Mouse (Mus musculus): ENCODE measurements around the gene Tbc1d5.

The Tbc1d5 gene

DNA sequence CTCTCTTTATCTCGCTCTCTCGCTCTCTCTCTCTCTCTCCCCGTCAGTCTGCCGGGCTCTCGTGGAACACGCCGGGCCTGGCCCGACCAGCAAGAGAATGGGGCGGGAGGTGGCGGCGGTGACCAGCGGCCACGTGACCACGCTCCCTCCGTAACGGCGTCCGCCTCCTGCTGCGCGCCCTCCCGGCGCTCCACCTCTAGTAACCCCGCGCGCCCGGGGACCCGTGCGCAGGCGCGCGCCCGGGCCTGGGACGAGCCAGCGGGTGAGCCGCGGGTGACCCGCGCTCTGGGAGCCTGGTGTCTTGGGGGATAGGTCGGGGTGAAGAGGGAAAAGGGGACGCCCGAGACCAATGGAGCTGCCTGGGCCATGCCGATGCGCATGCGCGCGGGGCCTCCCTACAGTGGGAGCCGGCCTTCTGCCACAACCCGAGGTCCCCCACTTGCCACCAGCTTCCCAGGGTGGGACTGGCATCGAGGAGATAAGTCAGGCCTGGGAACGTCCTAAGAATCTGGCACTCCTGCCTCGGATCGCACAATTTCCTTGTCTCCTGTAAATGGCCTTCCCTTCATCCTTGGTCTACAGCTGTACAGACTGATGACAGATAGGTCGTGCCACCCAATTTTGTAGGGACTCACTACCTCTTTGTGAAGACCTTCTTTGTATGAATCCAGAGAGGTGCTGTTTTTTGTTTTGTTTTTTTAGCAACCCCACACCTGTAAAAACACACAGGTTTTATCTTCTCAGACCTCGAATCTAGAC is at the start of gene Tbc1d5:
Gene Tbc1d5, minus strand, starts transcription at position 158 of the 759 bp plus-strand sequence.
- DNase-seq: peak; percentile 96

DNA sequence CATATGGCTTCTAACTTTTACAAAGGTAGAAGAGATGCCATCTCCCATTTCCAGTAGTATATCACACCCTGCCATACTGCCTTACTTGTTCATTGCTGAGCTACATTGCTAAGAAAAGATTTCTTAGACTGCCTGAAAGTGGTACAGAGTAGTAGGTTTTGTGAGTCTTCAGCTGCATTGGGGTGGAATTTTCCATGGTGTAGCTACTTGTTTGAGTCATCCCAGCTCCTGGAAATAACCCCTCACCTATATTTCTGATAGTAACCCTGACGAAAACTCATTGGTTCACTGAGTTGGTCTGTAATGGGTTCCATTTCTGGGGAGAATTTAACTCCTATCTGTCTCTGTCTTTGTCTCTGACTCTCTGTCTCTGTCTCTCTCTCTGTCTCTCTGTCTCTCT is 46.9 kb upstream of the Tbc1d5 start:
- DNase-seq: no peak

DNA sequence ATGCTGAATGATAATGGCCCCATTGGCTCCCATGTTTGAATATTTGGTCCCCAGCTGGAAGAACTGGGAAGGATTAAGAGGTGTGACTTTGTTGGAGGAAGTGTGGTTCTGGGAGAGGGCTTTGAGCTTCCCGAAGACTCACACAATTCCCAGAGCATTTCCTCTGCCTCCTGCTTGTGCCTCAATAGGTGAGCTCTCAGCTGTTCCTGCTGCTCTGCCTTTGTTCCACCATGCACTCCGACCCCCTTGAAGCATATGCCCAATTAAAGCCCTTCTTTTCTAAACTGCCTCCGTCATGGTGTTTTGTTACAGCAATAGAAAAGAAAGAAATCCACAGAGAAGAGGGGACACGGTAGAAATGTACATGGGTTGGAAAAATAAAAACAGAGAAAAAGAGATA is 44.0 kb upstream of the Tbc1d5 start:
- DNase-seq: no peak

DNA sequence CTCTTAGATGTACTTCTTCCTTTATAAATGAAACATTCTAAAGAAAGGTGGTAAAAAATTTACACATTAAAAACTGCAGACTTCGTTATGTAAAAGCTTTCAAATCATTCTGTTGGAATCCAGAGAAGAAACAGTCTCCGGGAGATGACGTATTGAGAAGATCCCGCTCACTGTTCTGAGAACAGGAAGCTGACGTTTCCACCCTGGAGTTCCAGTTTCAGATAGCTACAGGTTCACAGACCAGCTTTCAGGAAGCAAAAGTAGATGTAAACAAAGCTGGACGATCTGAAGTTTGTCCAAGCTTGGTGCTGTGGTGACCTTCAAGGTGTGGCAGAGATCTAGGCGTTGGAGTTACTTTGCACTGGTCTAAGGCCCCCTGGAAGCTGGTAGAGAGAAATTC is 41.9 kb upstream of the Tbc1d5 start:
- no peak for DNase-seq

DNA sequence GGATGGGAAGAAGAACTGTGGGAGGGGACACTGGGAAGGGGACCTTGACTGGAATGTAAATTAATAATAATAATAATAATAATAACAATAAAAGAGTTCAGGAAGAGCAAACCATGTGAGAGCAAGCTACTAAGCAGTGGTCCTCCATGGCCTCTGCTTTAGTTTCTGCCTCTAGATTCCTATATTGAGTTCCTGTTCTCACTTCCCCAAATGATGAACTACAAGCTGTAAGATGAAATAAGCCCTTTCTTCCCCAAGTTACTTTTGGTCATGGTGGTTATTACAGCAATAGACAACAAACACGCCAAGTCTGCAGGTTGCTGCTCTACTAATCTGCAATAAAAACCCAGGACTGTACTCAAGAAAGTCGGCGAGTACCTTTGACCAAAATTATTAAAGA is 40.7 kb upstream of the Tbc1d5 start:
- DNase-seq: no peak

DNA sequence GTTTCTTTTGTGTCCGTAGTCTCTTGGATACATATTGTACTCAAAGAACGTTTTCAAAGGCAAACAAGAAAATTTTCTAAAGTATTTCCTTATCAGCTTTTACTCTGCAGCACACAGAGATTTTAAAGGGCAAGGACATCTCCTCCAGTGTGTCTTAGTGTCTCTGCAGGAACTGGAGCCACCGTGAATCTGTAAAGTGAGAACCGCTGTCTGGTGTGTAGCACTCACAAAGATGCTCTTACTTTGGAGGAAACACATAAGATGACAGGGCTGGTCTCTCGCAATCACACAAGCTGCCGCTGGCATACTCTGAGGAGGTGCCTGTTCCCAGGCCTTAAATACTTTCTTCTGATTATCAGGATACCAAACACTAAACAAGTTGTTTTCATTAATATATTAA is 37.3 kb upstream of the Tbc1d5 start:
- no peak for DNase-seq

DNA sequence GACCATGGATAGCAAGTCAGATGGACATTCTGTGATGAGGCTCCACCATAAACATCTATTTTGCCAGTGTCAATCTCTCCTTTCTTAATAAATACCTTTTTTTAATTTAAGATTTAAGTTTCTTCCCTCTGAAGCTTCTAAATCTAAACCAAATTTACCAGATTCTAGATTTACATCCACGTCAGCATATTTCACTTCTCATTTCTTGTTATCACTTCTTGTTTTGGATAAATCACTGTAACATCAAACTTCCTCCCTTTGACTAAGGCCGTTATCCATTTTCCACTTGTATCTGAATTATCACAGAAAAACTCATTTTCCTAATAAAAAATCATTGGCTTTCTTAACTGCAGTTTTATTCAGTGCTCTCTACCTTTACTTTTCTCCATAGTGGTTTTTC is 30.4 kb upstream of the Tbc1d5 start:
- no peak for DNase-seq

DNA sequence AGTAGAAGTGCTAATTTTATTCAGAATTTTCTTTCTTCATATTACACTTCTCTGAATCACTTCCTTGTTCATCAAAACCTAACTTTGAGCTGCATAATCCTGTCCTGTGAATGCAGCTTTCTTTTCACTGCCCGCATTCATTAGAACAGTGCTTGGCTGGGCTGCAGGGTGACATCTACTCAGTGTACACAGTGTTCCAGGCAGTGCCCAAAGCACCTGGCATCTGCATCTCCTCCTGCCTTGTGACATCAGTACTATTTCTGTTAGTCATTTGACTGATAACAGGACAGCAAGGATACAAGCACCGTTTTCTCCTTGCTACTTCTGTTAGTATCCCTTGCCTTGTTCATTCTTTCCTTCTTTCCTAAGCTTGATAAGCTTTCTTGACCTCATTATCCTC is 25.5 kb upstream of the Tbc1d5 start:
- DNase-seq: no peak

DNA sequence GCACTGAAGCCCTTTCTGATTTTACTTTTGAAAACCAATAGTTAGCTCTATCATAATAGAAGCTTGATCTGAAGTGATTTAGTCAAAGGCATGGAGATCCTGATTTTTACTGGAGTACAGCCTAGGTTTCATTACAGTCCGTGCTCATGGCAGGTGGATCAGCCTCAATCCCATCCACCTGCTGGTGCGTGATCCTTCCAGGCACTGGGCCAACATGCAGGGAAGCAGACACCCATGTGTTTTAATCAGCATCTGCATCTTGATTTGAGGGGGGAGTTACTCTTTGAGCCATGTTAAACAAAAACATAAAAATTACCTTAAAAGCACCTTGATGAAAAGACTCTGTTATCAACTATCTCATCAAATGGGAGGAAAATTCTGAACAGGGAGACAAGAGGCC is 16.4 kb upstream of the Tbc1d5 start:
- DNase-seq: no peak

DNA sequence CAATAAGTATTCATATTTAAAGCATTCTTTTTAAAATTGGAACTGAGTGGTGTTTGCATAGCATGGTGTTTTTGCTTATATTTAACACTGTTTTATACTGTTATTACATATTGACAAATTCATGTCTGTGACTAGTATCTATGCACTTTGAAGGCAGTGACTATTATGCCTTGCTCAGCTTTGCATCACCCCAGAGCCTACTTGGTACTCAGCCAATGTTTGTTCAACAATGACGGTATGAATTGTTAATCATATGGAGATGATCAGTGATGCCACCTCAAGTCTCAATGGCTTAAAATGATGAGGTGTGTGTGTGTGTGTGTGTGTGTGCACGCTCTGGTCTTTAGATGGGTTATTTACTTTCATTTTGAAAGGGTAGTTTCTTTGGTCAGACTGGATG is 15.6 kb upstream of the Tbc1d5 start:
- DNase-seq: no peak

DNA sequence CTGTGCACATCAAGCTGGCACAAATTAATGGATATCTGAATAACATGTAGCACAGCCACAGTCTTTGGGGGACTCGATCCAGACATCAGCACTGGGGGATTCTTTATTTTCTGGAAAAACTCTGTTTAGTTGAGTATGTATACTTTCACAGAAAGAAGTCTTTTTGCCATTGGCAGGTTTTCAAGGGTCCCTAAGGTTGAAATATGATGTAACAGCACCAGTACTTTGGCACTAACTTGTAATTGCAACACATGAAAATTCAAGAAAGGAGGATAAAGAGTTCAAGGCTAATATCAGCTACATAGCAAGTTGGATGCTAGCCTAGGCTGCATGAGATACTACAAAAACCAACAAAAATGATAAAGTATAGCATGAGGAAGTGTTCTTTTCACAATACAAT is 12.2 kb upstream of the Tbc1d5 start:
- DNase-seq: no peak

DNA sequence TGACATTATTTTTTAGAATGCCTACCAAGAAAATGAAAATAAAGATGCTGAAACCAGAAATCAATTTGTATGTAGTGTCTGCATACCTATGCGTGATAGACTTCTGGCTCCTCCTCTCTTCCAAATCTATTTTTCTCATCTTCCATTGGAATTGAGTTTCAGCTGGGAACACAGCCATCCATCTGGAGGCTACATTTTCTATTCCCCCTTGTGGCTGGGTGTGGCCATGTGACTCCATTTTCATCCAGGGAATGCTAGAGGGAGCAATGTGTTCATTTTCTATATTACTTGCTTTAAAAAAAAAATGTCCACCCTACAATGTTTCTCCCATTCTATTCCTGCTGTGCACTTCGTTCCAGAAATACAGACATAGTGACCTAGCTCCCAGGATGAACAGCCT is 3.6 kb upstream of the Tbc1d5 start:
- DNase-seq: no peak

DNA sequence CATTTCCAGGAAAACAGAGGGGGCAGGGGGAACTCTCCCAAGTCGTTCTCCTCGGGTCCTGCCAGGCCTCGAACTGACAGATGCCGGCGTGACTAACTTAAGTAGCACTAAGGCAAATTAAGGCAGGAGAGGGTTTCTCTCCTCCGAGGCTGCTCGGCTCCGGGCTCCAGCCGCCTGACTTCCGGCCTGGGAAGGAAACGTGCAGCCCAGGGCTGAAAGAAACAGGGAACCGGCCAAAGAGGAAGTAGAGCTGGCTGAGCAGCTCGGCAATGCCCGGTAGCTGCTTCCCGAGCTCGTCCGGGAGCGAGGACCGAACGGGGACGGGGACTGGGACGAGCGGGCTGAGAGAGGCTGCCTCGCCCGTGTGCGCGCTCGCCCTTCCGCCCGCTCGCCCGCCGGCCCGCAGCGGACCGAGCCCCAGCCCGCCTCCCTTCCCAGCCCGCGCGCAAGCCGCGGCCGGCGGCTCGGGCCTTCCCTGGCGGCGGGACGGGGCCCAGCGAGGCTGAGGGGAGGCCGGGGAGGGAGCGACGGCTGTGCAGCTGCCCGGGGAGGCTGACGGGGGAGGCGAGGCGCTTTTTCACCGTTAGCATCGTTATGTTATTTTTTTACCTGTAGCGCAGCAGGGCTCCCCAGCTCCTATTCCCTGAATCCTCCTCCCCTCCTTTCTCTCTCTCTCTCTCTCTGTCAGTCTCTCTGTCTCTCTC is 509 bp downstream of the Tbc1d5 start:
- peak; percentile 79 for DNase-seq

DNA sequence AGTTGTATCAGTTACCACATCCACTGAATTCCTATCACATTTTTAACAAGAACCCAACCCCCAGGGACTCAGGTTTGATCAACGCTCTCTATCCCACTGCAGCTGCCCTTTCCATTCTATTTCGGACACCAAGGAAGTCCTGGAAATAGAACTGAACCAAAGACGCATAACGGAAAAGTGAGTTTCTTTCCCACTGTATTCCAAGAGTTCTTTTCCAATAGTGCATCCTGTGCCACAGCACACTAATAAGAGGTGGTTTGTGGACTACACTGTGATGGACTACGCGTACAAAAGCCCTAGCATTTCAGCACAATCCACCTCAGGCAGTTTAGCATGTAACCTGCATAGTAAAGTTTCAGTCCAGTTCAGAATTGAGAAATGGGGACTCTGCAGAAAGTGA is 1.2 kb downstream of the Tbc1d5 start:
- DNase-seq: no peak

DNA sequence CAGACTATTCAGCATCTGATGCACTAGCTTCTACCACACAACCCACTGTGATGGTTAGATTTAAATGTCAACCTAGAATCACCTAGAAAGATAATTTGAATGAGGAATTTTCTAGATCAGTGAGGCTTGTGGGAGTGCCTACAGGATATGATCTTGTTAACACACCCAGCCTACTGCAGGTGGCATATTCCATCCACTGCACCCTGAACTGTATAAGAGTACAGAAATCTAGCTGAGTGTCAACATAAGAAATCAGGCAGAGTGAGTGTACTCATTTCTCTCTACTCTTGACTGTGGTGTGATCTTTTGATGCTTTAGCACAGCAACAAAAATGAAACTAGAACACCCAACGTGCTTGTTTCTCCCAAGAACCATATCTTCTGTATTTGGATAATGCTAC is 6.8 kb downstream of the Tbc1d5 start:
- no peak for DNase-seq

DNA sequence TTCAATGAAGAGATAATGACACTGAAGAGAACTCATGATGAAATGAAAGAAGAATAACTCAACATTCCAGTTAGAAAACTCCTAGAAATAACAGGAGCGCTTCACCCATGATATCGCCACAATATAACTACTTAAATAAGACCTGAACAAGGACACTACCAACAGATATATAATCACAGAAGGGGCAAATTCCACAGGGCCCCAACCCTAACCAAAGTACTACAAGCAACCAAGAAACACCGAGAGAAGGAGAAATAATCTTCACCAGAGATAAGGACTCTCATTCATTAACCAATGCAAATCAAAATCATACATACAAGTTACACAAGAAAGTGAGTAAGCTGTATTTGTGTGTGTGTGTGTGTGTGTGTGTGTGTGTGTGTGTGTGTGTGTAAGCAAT is 7.6 kb downstream of the Tbc1d5 start:
- no peak for DNase-seq

DNA sequence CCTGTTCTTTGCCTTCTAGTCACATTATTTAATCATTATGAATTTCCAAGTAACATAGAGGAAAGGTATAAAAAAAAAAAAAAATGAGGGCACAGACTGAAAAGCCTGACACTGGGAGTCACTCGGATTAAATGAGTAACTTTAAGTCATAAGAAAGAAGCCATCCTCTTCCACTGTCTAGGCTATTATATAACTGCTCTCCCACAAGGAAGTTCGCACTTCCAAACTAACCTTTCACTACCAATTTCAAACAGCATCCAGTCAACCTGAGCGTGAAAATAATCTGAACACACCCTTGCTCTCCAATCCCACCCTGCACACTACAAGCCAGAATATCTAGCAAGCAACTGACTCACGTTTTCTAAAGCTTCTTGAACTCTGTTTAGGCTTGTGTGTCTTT is 9.2 kb downstream of the Tbc1d5 start:
- DNase-seq: no peak

DNA sequence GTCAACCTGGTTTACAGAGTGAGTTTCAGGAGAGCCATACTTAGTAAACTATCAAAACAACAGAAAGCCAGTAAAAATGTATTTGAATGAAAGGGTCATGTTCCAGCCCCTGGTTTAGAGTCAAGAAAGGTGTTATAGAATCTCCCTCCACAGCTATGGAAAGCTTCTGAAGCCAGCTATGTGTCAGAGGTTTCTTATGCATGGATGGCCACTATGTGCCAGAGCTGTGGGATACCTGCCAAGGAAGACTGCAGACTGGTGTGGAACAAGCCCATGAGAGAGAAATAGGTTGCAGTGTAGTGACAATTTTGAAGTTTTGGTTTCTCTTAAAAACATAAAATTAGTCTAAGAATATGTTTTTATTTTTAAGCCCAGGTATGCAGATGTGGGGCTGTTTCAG is 16.8 kb downstream of the Tbc1d5 start:
- DNase-seq: no peak

DNA sequence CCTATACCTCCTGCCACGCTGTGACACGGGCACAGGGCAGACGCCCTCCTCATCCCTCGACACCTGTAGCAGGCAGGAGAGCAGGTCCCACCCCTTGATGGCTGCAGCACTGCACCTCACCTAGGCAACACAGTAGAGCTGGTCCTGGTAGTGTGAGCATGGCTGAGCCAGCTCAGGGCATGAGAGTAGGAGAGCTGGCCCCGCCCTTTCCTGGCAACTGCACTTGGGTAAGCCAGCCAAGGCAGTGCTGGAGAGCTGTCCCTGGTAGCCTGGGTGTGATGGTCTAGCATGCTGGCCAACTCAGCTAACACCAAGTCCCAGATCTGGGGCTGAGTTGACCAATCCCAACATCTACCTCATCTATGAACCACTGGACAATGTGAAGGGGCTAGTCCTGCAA is 19.9 kb downstream of the Tbc1d5 start:
- DNase-seq: no peak

DNA sequence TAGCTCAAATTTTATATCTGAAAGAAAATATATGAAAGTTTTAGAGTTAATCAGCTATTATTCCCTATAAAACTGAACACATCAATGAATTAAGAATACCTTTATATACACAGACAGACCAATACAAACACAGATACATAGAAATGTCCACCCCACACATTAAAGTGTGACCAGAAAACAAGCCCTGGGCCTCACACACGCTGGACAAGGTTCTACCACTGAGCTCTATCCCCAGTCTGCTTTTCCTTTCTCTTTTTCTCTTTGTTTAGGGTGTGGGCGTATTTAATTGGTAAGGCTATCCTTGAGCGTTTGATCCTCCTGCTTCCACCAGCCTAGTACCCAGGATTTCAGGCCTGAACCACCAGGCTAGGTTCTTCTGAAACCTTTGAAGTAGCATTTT is 28.2 kb downstream of the Tbc1d5 start:
- no peak for DNase-seq

DNA sequence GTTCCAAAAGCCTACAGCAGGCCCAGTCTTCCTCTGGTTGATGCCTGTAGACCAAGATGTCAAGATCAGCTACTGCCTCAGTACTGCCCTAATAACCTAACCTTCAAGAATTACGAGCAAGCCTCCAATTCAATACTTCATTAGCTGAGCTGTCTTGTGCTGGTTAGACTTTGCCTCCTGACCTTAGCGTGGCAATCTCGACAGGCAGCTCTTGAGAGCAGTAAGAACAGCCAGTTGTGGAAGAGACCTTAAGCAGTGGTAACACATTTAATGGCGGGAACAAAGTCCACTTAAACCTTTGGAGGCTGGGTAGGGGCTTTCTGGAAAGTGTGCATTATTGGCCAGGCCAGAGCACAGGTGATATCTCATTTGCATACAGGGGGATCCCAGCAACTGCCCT is 34.2 kb downstream of the Tbc1d5 start:
- peak; percentile 10 for DNase-seq

DNA sequence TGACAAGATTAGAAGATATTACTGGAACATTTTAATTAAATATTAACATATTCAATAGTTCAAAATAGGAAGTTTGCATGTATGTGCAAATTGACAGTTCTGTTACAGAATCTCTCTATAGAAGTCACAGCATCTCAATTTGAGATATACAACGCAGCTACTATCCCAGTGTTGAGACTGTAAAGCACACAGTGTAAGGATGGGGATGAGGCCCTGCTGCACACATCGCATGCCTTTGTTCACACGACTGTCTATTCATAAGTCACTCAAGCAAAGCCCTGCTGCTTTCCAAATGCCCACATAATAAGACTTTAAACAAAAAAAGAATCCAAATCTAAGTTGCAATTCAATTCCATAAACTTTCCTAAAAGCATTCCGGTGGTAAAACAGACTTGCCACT is 37.1 kb downstream of the Tbc1d5 start:
- no peak for DNase-seq

DNA sequence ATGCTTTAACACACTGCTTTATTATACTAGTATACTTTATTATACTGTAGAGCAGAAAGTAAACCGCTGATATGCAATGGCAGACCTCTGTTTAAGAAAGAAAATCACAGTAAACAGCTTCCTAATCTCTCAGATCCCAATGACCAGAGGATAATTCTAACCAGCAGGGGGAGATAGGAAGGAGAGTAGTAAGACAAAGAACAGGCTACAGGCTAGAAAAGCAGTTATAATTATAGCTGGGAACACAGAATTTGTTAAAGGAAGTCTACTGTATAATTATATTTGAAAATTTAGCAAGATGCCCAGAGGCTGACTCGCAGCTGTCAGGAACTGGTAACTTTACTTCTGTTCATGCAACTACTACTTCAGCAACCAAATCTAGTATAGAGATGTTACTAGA is 68.0 kb downstream of the Tbc1d5 start:
- DNase-seq: peak; percentile 27

DNA sequence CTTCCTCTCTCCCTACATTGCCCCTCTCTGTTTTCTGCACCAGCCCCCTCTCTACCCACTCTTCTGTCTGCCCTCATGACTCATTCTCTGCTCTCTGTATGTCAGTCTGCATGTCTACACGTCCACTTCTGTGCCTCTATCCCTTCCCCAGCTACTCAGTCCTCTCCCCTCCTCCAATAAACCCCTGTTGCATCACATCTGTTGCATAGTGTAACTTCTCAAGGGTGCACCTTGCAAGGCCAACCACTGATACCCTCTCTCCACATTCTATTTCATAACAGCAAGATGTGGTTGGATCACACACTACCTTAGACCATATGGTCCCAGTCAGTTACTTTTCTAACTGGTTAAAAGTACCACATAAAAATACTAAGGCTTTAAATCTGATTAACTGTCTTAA is 74.9 kb downstream of the Tbc1d5 start:
- no peak for DNase-seq

DNA sequence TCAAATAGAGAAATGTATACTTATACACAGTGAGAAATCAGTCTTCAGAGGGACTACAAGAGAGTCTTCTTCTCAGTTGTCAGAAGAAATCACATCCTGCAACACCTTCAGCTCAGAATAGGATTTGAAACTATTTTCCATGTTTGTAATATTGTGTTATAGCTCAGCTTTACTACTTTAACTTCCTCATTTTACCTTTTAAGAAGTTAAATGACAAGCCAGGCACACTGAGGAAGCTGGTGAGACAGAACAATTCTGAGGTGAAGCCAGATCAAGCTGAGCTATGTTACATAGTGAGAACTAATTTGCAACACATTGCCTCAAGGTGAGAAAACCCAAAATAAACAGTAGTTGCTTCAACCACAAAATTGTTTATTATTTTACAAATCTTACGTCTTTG is 135.3 kb downstream of the Tbc1d5 start:
- DNase-seq: no peak
